Mouse (Mus musculus): ENCODE measurements around the gene Dock2.
"Not testable (repeated sequence)": the region's sequence is repeated elsewhere in the genome, so short reads cannot be mapped to it uniquely, and the experiment has no call there.

Dock2 gene

GRCm38 (mm10) chr11:34290708-34291107 is 493.0 kb downstream of the Dock2 start:
- DNase-seq (ENCODE audit: low spot score in 2 of 2) = no peak

GRCm38 (mm10) chr11:34290265-34290664 is 493.4 kb downstream of the Dock2 start:
- DNase-seq (ENCODE audit: low spot score in 2 of 2) = no peak

- DNase-seq (ENCODE audit: low spot score in 2 of 2) = no peak
Measured at GRCm38 (mm10) chr11:34284124-34284808, 499.4 kb downstream of the Dock2 start.

- no peak for DNase-seq (ENCODE audit: low spot score in 2 of 2)
Measured at GRCm38 (mm10) chr11:34277047-34277445, 506.6 kb downstream of the Dock2 start.

GRCm38 (mm10) chr11:34276363-34277046 is 507.2 kb downstream of the Dock2 start:
- peak; percentile 28 to 36 for DNase-seq (ENCODE audit: low spot score in 2 of 2)

GRCm38 (mm10) chr11:34275941-34276340 is 507.8 kb downstream of the Dock2 start:
- peak in 1 of 2 experiments; percentile 17 for DNase-seq (ENCODE audit: low spot score in 2 of 2)

- peak in 1 of 2 experiments; percentile 14 for DNase-seq (ENCODE audit: low spot score in 2 of 2)
Measured at GRCm38 (mm10) chr11:34272016-34272415, 511.7 kb downstream of the Dock2 start.

- no peak for DNase-seq (ENCODE audit: low spot score in 2 of 2)
Measured at GRCm38 (mm10) chr11:34264099-34264498, 519.6 kb downstream of the Dock2 start.

- peak in 1 of 2 experiments; percentile 35 for DNase-seq (ENCODE audit: low spot score in 2 of 2)
Measured at GRCm38 (mm10) chr11:34258849-34259469, 524.7 kb downstream of the Dock2 start.

GRCm38 (mm10) chr11:34257548-34258189 is 526.0 kb downstream of the Dock2 start:
- no peak for DNase-seq (ENCODE audit: low spot score in 2 of 2)

GRCm38 (mm10) chr11:34242979-34243378 is 540.7 kb downstream of the Dock2 start:
- DNase-seq (ENCODE audit: low spot score in 2 of 2) = no peak

GRCm38 (mm10) chr11:34240252-34240651 is 543.4 kb downstream of the Dock2 start:
- no peak for DNase-seq (ENCODE audit: low spot score in 2 of 2)

GRCm38 (mm10) chr11:34239691-34240090 is 544.0 kb downstream of the Dock2 start:
- no peak for DNase-seq (ENCODE audit: low spot score in 2 of 2)

GRCm38 (mm10) chr11:34236885-34237284 is 546.8 kb downstream of the Dock2 start:
- DNase-seq (ENCODE audit: low spot score in 2 of 2) = no peak

- DNase-seq (ENCODE audit: low spot score in 2 of 2) = peak in 1 of 2 experiments; percentile 17
Measured at GRCm38 (mm10) chr11:34236091-34236759, 547.5 kb downstream of the Dock2 start.

GRCm38 (mm10) chr11:34228758-34229364 is 554.8 kb downstream of the Dock2 start:
- DNase-seq (ENCODE audit: low spot score in 2 of 2) = peak in 1 of 2 experiments; percentile 72

- no peak for DNase-seq (ENCODE audit: low spot score in 2 of 2)
Measured at GRCm38 (mm10) chr11:34227180-34227579, 556.5 kb downstream of the Dock2 start.

- not testable (repeated sequence) for DNase-seq (ENCODE audit: low spot score in 2 of 2)
Measured at GRCm38 (mm10) chr11:34220596-34220995, 563.1 kb downstream of the Dock2 start.

- DNase-seq (ENCODE audit: low spot score in 2 of 2) = peak; percentile 29 to 65
Measured at GRCm38 (mm10) chr11:34212853-34213252, 570.8 kb downstream of the Dock2 start.

- no peak for DNase-seq (ENCODE audit: low spot score in 2 of 2)
Measured at GRCm38 (mm10) chr11:34207989-34208388, 575.7 kb downstream of the Dock2 start, which contains the start of gene Foxi1. Gene Foxi1, minus strand, starts transcription at chr11:34208089.

- DNase-seq (ENCODE audit: low spot score in 2 of 2) = no peak
Measured at GRCm38 (mm10) chr11:34202769-34203168, 580.9 kb downstream of the Dock2 start.

All from frontal cortex, postnatal 10 days (tissue).